Mouse (Mus musculus) embryonic facial prominence, embryonic 12.5 days (tissue): ENCODE measurements around the gene Akr1c14. TPM values are rescaled to one million over a fixed set of nuclear protein-coding genes. Genes with fewer than 3 reads are reported as not detected.
"Not testable (repeated sequence)": the region's sequence is repeated elsewhere in the genome, so short reads cannot be mapped to it uniquely, and the experiment has no call there.

ENCODE experiments used
- ATAC-seq: fragments of 200-750 bp; cut with Nextera tagmentation; 2 replicates; pipeline ENCODE4 v1.8.0; 2017; ENCODE audit not compliant: insufficient number of reproducible peaks, insufficient read depth, low FRiP score, low TSS enrichment
- H3K27ac ChIP-seq: fragments of 300-500 bp; sonication (generic); 2 replicates; pipeline ENCODE4 v1.5.1; 2016; ENCODE audit warnings: mild to moderate bottlenecking
- H3K27me3 ChIP-seq: fragments of 300-500 bp; sonication (generic); 2 replicates; pipeline ENCODE4 v1.6.1; 2016; ENCODE audit warnings: mild to moderate bottlenecking, moderate library complexity
- H3K36me3 ChIP-seq: fragments of 300-500 bp; sonication (generic); 2 replicates; pipeline ENCODE4 v1.6.1; 2016; ENCODE audit warnings: mild to moderate bottlenecking
- H3K4me1 ChIP-seq: fragments of 300-500 bp; sonication (generic); 2 replicates; pipeline ENCODE4 v1.6.1; 2016
- H3K4me2 ChIP-seq: fragments of 300-500 bp; sonication (generic); replicated peaks from 2 replicates; pipeline ENCODE4 v1.6.1; 2016; ENCODE audit warnings: mild to moderate bottlenecking, moderate library complexity
- H3K4me3 ChIP-seq: fragments of 300-500 bp; sonication (generic); 2 replicates; pipeline ENCODE4 v1.5.1; 2016; ENCODE audit warnings: mild to moderate bottlenecking
- H3K9ac ChIP-seq: fragments of 300-500 bp; sonication (generic); 2 replicates; pipeline ENCODE4 v1.6.1; 2016; ENCODE audit warnings: mild to moderate bottlenecking, moderate library complexity
- H3K9me3 ChIP-seq: fragments of 300-500 bp; sonication (generic); 2 replicates; pipeline ENCODE4 v1.6.1; 2016; ENCODE audit warnings: mild to moderate bottlenecking, moderate library complexity
- WGBS: fragments of 180-500 bp; shearing (Covaris S2); methylation state at CpG from one replicate; pipeline ENCODE4 v1.1.7; 2016; 5-methylcytosine and 5-hydroxymethylcytosine counted together
- polyA plus RNA-seq: library from polyadenylated mRNA; unstranded; fragments of >200 nt; fragmentation: Nextera tagmentation; extraction: Ambion mirVana; gene quantifications from 2 replicates; pipeline ENCODE4 v1.2.1, GENCODE M21; 2016

The Akr1c14 gene
- polyA plus RNA-seq, 1 experiment from 2014 or later = 0.46 TPM

DNA sequence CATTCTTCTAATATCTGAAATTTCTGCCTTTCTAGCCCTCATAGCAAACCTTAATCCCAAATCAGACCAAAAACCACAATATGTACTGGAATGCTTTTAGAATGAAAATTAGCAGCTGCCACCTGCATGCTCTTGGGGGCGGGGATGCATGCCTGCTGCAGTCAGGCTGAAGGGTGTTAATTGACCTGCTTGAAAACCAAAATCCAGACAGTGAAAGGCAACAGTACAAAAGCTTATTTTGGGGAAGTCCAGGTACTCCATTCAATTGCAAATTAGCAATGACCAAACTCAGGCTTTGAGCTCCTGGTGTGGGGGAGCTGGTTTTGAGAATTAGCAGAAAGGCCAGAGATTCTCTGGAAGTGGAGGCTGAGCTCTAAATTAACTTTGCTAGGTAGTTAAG, 77.0 kb downstream of the Akr1c14 start:
- H3K4me2 ChIP-seq, H3K27ac ChIP-seq, ATAC-seq, H3K9me3 ChIP-seq, H3K9ac ChIP-seq, H3K4me3 ChIP-seq, H3K4me1 ChIP-seq, H3K36me3 ChIP-seq, H3K27me3 ChIP-seq: not testable (repeated sequence)
- 84% methylated on average over 1 of the region's 1 CpGs for WGBS

DNA sequence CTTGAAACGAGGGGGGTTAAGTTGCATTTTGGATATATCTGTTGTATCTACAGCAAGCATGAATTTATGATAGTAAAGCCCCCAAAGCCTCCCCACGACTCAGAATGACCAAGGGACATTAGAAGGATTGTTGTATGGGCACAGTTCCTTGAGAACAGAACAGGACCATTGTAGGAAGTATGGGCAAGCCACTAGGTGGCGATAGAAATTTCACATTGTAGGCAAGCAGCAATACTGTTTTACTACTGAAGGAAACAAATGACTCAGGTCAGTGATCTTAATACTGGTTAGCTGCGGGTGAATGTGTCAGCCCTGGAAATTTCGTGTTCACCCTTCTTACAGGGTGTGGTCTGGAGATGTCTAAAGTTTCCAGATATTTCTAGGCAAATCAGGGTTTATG, 80.3 kb downstream of the Akr1c14 start:
- no peak for ATAC-seq
- no peaks in the 10 kb centered on the region for H3K27me3 ChIP-seq
- no peak overlapping the region for H3K4me2 ChIP-seq
- H3K36me3 ChIP-seq = no peaks in the 10 kb centered on the region
- H3K4me3 ChIP-seq = no peak overlapping the region
- WGBS = 42% methylated on average over 5 of the region's 5 CpGs
- H3K27ac ChIP-seq = no peak overlapping the region
- no peak overlapping the region for H3K9ac ChIP-seq
- no peaks in the 10 kb centered on the region for H3K9me3 ChIP-seq
- no peaks in the 10 kb centered on the region for H3K4me1 ChIP-seq

DNA sequence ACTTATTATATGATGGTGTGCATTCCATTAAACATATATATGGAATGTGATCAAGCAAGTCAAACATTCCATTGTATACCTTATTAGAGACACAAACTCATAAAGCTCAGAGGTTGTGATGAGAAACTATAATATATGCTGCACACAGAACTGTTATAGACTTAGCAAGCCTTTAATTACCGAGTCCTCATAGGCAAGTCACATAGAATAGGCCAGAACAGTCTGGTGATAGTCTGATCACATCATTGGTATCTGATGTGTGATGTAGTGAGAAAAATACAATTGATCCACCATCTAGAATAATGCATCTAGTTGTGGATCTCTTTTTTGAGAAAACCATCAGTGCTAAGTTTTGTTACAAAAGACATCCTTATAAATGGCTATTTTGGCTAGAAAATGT, 82.5 kb downstream of the Akr1c14 start:
- H3K4me2 ChIP-seq = no peak overlapping the region
- H3K9me3 ChIP-seq = no peaks in the 10 kb centered on the region
- no peak overlapping the region for H3K9ac ChIP-seq
- no peaks in the 10 kb centered on the region for H3K27me3 ChIP-seq
- no peak overlapping the region for H3K4me3 ChIP-seq
- no peaks in the 10 kb centered on the region for H3K36me3 ChIP-seq
- H3K27ac ChIP-seq = no peak overlapping the region
- ATAC-seq = no peak
- 75% methylated on average over 1 of the region's 1 CpGs for WGBS
- no peaks in the 10 kb centered on the region for H3K4me1 ChIP-seq

DNA sequence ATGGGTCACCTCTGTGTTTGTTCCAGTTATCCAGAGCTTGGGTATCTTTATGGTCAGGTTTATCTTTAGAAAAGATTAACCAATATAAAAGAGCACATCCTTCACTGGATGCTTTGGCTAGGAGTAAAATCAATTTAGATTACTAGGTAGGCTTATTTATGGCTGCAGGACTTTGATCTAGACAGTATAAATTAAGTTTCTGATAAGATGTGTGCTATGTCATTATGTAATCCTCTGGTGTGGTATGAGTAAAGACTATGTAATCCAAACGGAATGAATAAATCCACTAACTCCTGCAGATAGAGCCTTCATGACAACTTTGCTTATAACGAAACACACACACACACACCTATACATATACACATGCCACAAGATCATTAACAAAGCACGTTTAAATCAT, 82.9 kb downstream of the Akr1c14 start:
- Histone ChIP-seq H3K27ac (no peak overlapping the region), H3K9ac (no peak overlapping the region), H3K4me1 (no peaks in the 10 kb centered on the region), H3K27me3 (no peaks in the 10 kb centered on the region), H3K4me2 (no peak overlapping the region), H3K9me3 (no peaks in the 10 kb centered on the region), H3K4me3 (no peak overlapping the region), H3K36me3 (no peaks in the 10 kb centered on the region)
- 73% methylated on average over 3 of the region's 3 CpGs for WGBS
- ATAC-seq = no peak

DNA sequence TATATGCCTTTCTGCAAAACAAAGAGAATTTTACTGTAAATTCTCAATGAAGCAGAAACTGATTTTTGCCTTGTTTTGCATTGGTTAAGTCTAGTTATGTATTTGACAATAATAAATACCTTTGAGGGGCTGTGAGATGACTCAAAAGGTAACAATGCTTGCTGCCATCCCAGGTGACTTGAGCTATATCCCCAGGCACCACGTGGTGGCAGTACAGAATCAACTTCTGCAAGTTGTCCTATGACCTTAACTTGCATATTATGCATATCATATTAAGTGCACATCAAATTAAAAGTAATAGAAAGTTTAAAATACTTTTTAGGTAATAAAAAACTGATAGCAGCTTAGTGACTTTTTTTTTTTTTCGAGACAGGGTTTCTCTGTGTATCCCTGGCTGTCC, 84.3 kb downstream of the Akr1c14 start:
- Histone ChIP-seq H3K36me3 (no peaks in the 10 kb centered on the region), H3K27me3 (no peaks in the 10 kb centered on the region), H3K4me3 (no peak overlapping the region), H3K4me1 (no peaks in the 10 kb centered on the region), H3K9me3 (no peaks in the 10 kb centered on the region), H3K27ac (no peak overlapping the region), H3K4me2 (no peak overlapping the region), H3K9ac (no peak overlapping the region)
- no peak for ATAC-seq
- 35% methylated on average over 2 of the region's 2 CpGs for WGBS

Other genes with a start within 250 kb of the Akr1c14 start
- 0.41 and 0.61 TPM in 2 replicates for gene Calml3, start 244.7 kb upstream of the Akr1c14 start, polyA plus RNA-seq
- gene Calm4, start 211.3 kb upstream of the Akr1c14 start, polyA plus RNA-seq = 0.18 and 0.34 TPM in 2 replicates
- gene Calm5, start 194.8 kb upstream of the Akr1c14 start, polyA plus RNA-seq = not detected in 2 replicates
- gene Net1, start 130.8 kb upstream of the Akr1c14 start, polyA plus RNA-seq = 150 and 155 TPM in 2 replicates
- gene Tubal3, start 130.7 kb upstream of the Akr1c14 start, polyA plus RNA-seq = not detected in 2 replicates
- gene Ucn3, start 103.7 kb upstream of the Akr1c14 start, polyA plus RNA-seq = 0.20 TPM in 1 of 2 replicates, not detected in the other
- not detected in 2 replicates for gene Akr1c18, start 101.6 kb downstream of the Akr1c14 start, polyA plus RNA-seq
- gene Akr1c13, start 142.1 kb downstream of the Akr1c14 start, polyA plus RNA-seq = 1.0 and 1.2 TPM in 2 replicates
- gene Akr1c19, start 179.7 kb downstream of the Akr1c14 start, polyA plus RNA-seq = 0.53 and 0.77 TPM in 2 replicates
- 0.14 and 0.27 TPM in 2 replicates for gene Akr1c12, start 230.4 kb downstream of the Akr1c14 start, polyA plus RNA-seq